Mouse (Mus musculus): ENCODE data around the gene Zfp316. TPM values are rescaled to one million over a fixed set of nuclear protein-coding genes. Genes with fewer than 3 reads are reported as not detected.

Gene Zfp316
- total RNA-seq, 1 experiment: 1.6 TPM

GRCm38 (mm10) chr5:143272108-143272507 lies 2.3 kb upstream of the Zfp316 start:
- H3K36me3 ChIP-seq (ENCODE audit: control insufficient read depth, insufficient read depth, low read length, poor library complexity, severe bottlenecking): no peaks in the 10 kb centered on the region
- TF ChIP-seq ZNF384 (IDR thresholded peaks at IDR 0.05; ENCODE audit: low read depth, low read length) (no peak), ZC3H11A (IDR thresholded peaks at IDR 0.05; ENCODE audit: borderline replicate concordance, low read depth, low read length) (no peak), MAFK (IDR thresholded peaks at IDR 0.05; ENCODE audit: insufficient read depth, low read depth, low read length) (no peak), CHD2 (IDR thresholded peaks at IDR 0.05; ENCODE audit: low read depth, low read length) (no peak), HCFC1 (IDR thresholded peaks at IDR 0.05; ENCODE audit: borderline replicate concordance, insufficient read depth, low read length) (no peak)
- no peak overlapping the region for H3K9ac ChIP-seq (ENCODE audit: insufficient read depth, low read depth, low read length, poor library complexity, severe bottlenecking)
- no peak for DNase-seq (ENCODE audit: low read depth, low spot score)
- no peak overlapping the region for H3K4me3 ChIP-seq (ENCODE audit: insufficient read depth in 1 of 2, low read depth in 1 of 2, low read length in 2 of 2, poor library complexity in 1 of 2, severe bottlenecking in 1 of 2)
- no peak overlapping the region for H3K27ac ChIP-seq (ENCODE audit: insufficient read depth, low read depth, low read length, poor library complexity, severe bottlenecking)
- peaks cover 0 to 9% of the 10 kb centered on the region in 2 experiments; a peak in 1 of 4 replicates for H3K4me1 ChIP-seq (ENCODE audit: control insufficient read depth in 2 of 2, insufficient read depth in 2 of 2, low read length in 2 of 2, poor library complexity in 1 of 2)
- no peaks in the 10 kb centered on the region for H3K9me3 ChIP-seq (ENCODE audit: control insufficient read depth, insufficient read depth, low read depth, low read length)
- in situ Hi-C loops (cut with MboI; ENCODE audit: low sequenced_read_pairs in 2 of 2, unreplicated experiment in 2 of 2): no loop called here

GRCm38 (mm10) chr5:143271642-143272041 lies 1.8 kb upstream of the Zfp316 start:
- no peaks in the 10 kb centered on the region for H3K36me3 ChIP-seq (ENCODE audit: control insufficient read depth, insufficient read depth, low read length, poor library complexity, severe bottlenecking)
- H3K9me3 ChIP-seq (ENCODE audit: control insufficient read depth, insufficient read depth, low read depth, low read length): no peaks in the 10 kb centered on the region
- no peak for DNase-seq (ENCODE audit: low read depth, low spot score)
- no peak overlapping the region for H3K9ac ChIP-seq (ENCODE audit: insufficient read depth, low read depth, low read length, poor library complexity, severe bottlenecking)
- in situ Hi-C loops (cut with MboI; ENCODE audit: low sequenced_read_pairs in 2 of 2, unreplicated experiment in 2 of 2): no loop called here
- H3K4me1 ChIP-seq (ENCODE audit: control insufficient read depth in 2 of 2, insufficient read depth in 2 of 2, low read length in 2 of 2, poor library complexity in 1 of 2): peaks cover 0 to 9% of the 10 kb centered on the region in 2 experiments; a peak in 1 of 4 replicates
- TF ChIP-seq ZNF384 (IDR thresholded peaks at IDR 0.05; ENCODE audit: low read depth, low read length): no peak
- H3K4me3 ChIP-seq (ENCODE audit: insufficient read depth in 1 of 2, low read depth in 1 of 2, low read length in 2 of 2, poor library complexity in 1 of 2, severe bottlenecking in 1 of 2): no peak overlapping the region
- H3K27ac ChIP-seq (ENCODE audit: insufficient read depth, low read depth, low read length, poor library complexity, severe bottlenecking): no peak overlapping the region

- in situ Hi-C loops (cut with MboI; ENCODE audit: low sequenced_read_pairs in 2 of 2, unreplicated experiment in 2 of 2): no loop called here
- peaks cover 0 to 9% of the 10 kb centered on the region in 2 experiments; a peak in 1 of 4 replicates for H3K4me1 ChIP-seq (ENCODE audit: control insufficient read depth in 2 of 2, insufficient read depth in 2 of 2, low read length in 2 of 2, poor library complexity in 1 of 2)
- DNase-seq (ENCODE audit: low read depth, low spot score): no peak
- no peaks in the 10 kb centered on the region for H3K36me3 ChIP-seq (ENCODE audit: control insufficient read depth, insufficient read depth, low read length, poor library complexity, severe bottlenecking)
- H3K27ac ChIP-seq (ENCODE audit: insufficient read depth, low read depth, low read length, poor library complexity, severe bottlenecking): no peak overlapping the region
- peak overlapping the region; percentile 70 for H3K9ac ChIP-seq (ENCODE audit: insufficient read depth, low read depth, low read length, poor library complexity, severe bottlenecking)
- no peak for TF ChIP-seq ZNF384 (IDR thresholded peaks at IDR 0.05; ENCODE audit: low read depth, low read length)
- TF ChIP-seq MAFK (IDR thresholded peaks at IDR 0.05; ENCODE audit: insufficient read depth, low read depth, low read length): no peak
- no peak for TF ChIP-seq CHD2 (IDR thresholded peaks at IDR 0.05; ENCODE audit: low read depth, low read length)
- TF ChIP-seq ZC3H11A (IDR thresholded peaks at IDR 0.05; ENCODE audit: borderline replicate concordance, low read depth, low read length): no peak
- TF ChIP-seq HCFC1 (IDR thresholded peaks at IDR 0.05; ENCODE audit: borderline replicate concordance, insufficient read depth, low read length): no peak
- no peaks in the 10 kb centered on the region for H3K9me3 ChIP-seq (ENCODE audit: control insufficient read depth, insufficient read depth, low read depth, low read length)
- peak overlapping the region; percentile 74 to 78 for H3K4me3 ChIP-seq (ENCODE audit: insufficient read depth in 1 of 2, low read depth in 1 of 2, low read length in 2 of 2, poor library complexity in 1 of 2, severe bottlenecking in 1 of 2)
Measured at GRCm38 (mm10) chr5:143270151-143270519, 313 bp upstream of the Zfp316 start.

GRCm38 (mm10) chr5:143268985-143269362 lies 848 bp downstream of the Zfp316 start:
- Histone ChIP-seq H3K9ac (ENCODE audit: insufficient read depth, low read depth, low read length, poor library complexity, severe bottlenecking) (no peak overlapping the region), H3K9me3 (ENCODE audit: control insufficient read depth, insufficient read depth, low read depth, low read length) (no peaks in the 10 kb centered on the region), H3K27ac (ENCODE audit: insufficient read depth, low read depth, low read length, poor library complexity, severe bottlenecking) (no peak overlapping the region; the same call in 1 of the 2 replicates), H3K4me1 (ENCODE audit: control insufficient read depth in 2 of 2, insufficient read depth in 2 of 2, low read length in 2 of 2, poor library complexity in 1 of 2) (peaks cover 0 to 9% of the 10 kb centered on the region in 2 experiments; a peak in 1 of 4 replicates), H3K4me3 (ENCODE audit: insufficient read depth in 1 of 2, low read depth in 1 of 2, low read length in 2 of 2, poor library complexity in 1 of 2, severe bottlenecking in 1 of 2) (peak overlapping the region; percentile 74 to 78; a peak in 2 of 4 replicates), H3K36me3 (ENCODE audit: control insufficient read depth, insufficient read depth, low read length, poor library complexity, severe bottlenecking) (no peaks in the 10 kb centered on the region)
- in situ Hi-C loops (cut with MboI; ENCODE audit: low sequenced_read_pairs in 2 of 2, unreplicated experiment in 2 of 2): no loop called here
- no peak for TF ChIP-seq ZNF384 (IDR thresholded peaks at IDR 0.05; ENCODE audit: low read depth, low read length)
- TF ChIP-seq ZC3H11A (IDR thresholded peaks at IDR 0.05; ENCODE audit: borderline replicate concordance, low read depth, low read length): no peak
- TF ChIP-seq CHD2 (IDR thresholded peaks at IDR 0.05; ENCODE audit: low read depth, low read length): no peak
- no peak for TF ChIP-seq MAFK (IDR thresholded peaks at IDR 0.05; ENCODE audit: insufficient read depth, low read depth, low read length)
- TF ChIP-seq HCFC1 (IDR thresholded peaks at IDR 0.05; ENCODE audit: borderline replicate concordance, insufficient read depth, low read length): no peak
- DNase-seq (ENCODE audit: low read depth, low spot score): no peak

GRCm38 (mm10) chr5:143266794-143267193 lies 3.0 kb downstream of the Zfp316 start:
- DNase-seq (ENCODE audit: low read depth, low spot score): no peak
- no peak overlapping the region for H3K27ac ChIP-seq (ENCODE audit: insufficient read depth, low read depth, low read length, poor library complexity, severe bottlenecking)
- H3K9ac ChIP-seq (ENCODE audit: insufficient read depth, low read depth, low read length, poor library complexity, severe bottlenecking): no peak overlapping the region
- TF ChIP-seq ZC3H11A (IDR thresholded peaks at IDR 0.05; ENCODE audit: borderline replicate concordance, low read depth, low read length) (no peak), MAFK (IDR thresholded peaks at IDR 0.05; ENCODE audit: insufficient read depth, low read depth, low read length) (no peak), HCFC1 (IDR thresholded peaks at IDR 0.05; ENCODE audit: borderline replicate concordance, insufficient read depth, low read length) (no peak), ZNF384 (IDR thresholded peaks at IDR 0.05; ENCODE audit: low read depth, low read length) (no peak), CHD2 (IDR thresholded peaks at IDR 0.05; ENCODE audit: low read depth, low read length) (no peak)
- no peaks in the 10 kb centered on the region for H3K36me3 ChIP-seq (ENCODE audit: control insufficient read depth, insufficient read depth, low read length, poor library complexity, severe bottlenecking)
- no peaks in the 10 kb centered on the region for H3K9me3 ChIP-seq (ENCODE audit: control insufficient read depth, insufficient read depth, low read depth, low read length)
- in situ Hi-C loops (cut with MboI; ENCODE audit: low sequenced_read_pairs in 2 of 2, unreplicated experiment in 2 of 2): no loop called here
- H3K4me3 ChIP-seq (ENCODE audit: insufficient read depth in 1 of 2, low read depth in 1 of 2, low read length in 2 of 2, poor library complexity in 1 of 2, severe bottlenecking in 1 of 2): no peak overlapping the region
- H3K4me1 ChIP-seq (ENCODE audit: control insufficient read depth in 2 of 2, insufficient read depth in 2 of 2, low read length in 2 of 2, poor library complexity in 1 of 2): peaks cover 0 to 9% of the 10 kb centered on the region in 2 experiments; a peak in 1 of 4 replicates
